In the genomic region with DNA sequence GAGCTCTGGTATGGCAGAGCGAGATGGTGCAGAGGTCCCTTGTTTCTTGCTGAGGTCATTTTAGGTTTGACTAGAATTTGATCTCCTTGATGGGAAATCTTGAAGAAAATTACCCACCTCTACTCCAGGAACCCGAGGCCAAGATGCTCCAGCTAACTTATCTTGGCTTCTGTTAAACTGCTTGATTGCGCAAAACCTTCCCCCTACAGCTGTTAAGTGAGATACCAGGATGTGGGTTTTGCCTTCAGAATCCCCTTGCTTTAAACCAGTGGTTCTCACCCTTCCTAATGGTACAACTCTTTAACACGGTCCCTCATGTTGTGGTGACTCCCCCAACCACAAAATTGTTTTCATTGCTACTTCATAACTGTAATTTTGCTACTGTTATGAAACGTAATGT, we compare ENCODE assay signal across 22 mouse cellular contexts.
DNase-seq lines count a peak whose midpoint lies in the region; ATAC-seq and TF ChIP-seq lines count a peak whose summit lies in the region.
"Had no signal": no experiment of that assay in that cellular context is flagged by ENCODE, and none has a peak within 500 bp of the region (broad histone marks: within the 10 kb centered on the region; RNA-seq: fewer than 3 reads in every experiment).

No protein-coding gene starts in this region.

- peaks cover 21% of the 10 kb centered on the region for H3K79me3 ChIP-seq in C2C12 (ENCODE audit: low read depth)

- H3K4me3 ChIP-seq in C2C12 (ENCODE audit: insufficient read depth, poor library complexity, severe bottlenecking) = no peak overlapping the region
- H3K4me3 ChIP-seq: embryonic facial prominence, embryonic 13.5 days; embryonic facial prominence, embryonic 15.5 days; erythroblast, embryonic 14.5 days; forebrain, embryonic 10.5 days; forebrain, embryonic 12.5 days had no signal

- H3K79me2 ChIP-seq in C2C12 (ENCODE audit: control insufficient read depth, insufficient read depth) = peaks cover 71% of the 10 kb centered on the region

- no peak overlapping the region for H3ac ChIP-seq in C2C12 (ENCODE audit: control insufficient read depth, insufficient read length, low read depth)

- DNase-seq in lung, postnatal 14 days = no peak
- no peak for DNase-seq in right cerebral cortex, postnatal 10 days (ENCODE audit: low spot score in 2 of 2)
- DNase-seq in right cerebral cortex, adult 2 months (ENCODE audit: low spot score in 2 of 2) = no peak
- DNase-seq: adrenal gland, adult 8-10 months; adrenal gland, postnatal 14 days; adrenal gland, postnatal 36 days; B cell, adult 2 months; cerebellum, adult 11-12 months; cerebellum, adult 2 months; cerebellum, adult 9-10 months; cerebellum, postnatal 10 days; cerebellum, postnatal 25 days; embryo, embryonic 11 days had no signal

- H3K36me3 ChIP-seq in C2C12 (ENCODE audit: control insufficient read depth, insufficient read depth) = peaks cover 64% of the 10 kb centered on the region

- H3K27me3 ChIP-seq in C2C12 (ENCODE audit: control insufficient read depth, insufficient read depth, insufficient read length) = no peaks in the 10 kb centered on the region
- H3K27me3 ChIP-seq: embryonic facial prominence, embryonic 13.5 days; embryonic facial prominence, embryonic 15.5 days; forebrain, embryonic 12.5 days had no signal

- ATAC-seq in megakaryocyte progenitor cell, adult 5-6 weeks (replicated peaks; ENCODE audit: poor library complexity) = peak; percentile 44; the same call in 1 of the 2 replicates
- ATAC-seq: forebrain, embryonic 14.5 days; forebrain, embryonic 16.5 days had no signal

- no peak for TF ChIP-seq CTCF in C2C12 (IDR thresholded peaks at IDR 0.05; ENCODE audit: control insufficient read depth, insufficient read depth, insufficient read length)

TF ChIP-seq in C2C12, 6 proteins besides CTCF, POLR2A, EP300 and RAD21:
- TF ChIP-seq CEBPB (IDR thresholded peaks at IDR 0.05; ENCODE audit: low read depth) = peak; percentile 53
- TF ChIP-seq MYOG (IDR thresholded peaks at IDR 0.05; ENCODE audit: control insufficient read depth, extremely low read depth, insufficient read length) = no peak
